Mouse (Mus musculus) cortical plate, adult 2 months (tissue): Measurements from ENCODE around the gene Cnn1.

Experiments
- CTCF ChIP-seq: fragments of 200-500 bp; IDR thresholded peaks from 2 replicates; pipeline ENCODE4 v1.5.1; 2011; ENCODE audit warnings: mild to moderate bottlenecking, control low read depth, low read length; ENCODE audit not compliant: insufficient read depth; ENCODE audit errors: extremely low read depth
- POLR2A ChIP-seq: fragments of 200-500 bp; IDR thresholded peaks from 2 replicates; pipeline ENCODE4 v1.6.1; 2011; ENCODE audit warnings: mild to moderate bottlenecking, low read length, control low read depth; ENCODE audit not compliant: insufficient read depth; ENCODE audit errors: extremely low read depth

DNA sequence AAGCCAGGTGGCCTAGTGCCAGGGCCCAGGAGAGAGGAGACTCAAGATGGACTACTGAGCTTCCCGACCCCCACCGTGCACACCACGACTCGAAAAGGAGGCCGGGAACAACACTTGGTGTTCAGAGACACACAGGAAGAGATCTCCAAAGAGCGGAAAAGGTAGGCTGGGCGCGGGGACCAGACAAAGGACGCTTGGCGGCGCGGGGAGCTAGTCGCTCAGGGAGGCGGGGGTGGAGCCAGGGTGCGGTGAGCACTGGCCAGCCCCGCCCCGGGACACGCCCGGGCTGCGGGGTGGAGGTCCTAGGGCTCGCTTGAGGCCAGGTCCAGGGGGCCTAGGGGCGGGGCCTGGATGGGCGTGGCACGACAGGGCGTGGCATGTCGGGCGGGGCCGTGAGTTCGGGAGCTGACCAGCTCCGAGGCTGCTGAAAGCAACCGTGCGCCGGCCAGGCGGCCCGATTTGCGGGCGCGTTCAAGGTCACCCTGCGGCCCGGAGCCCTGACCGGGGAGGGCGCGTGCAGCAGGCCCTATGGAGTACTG lies 48.6 kb upstream of the Cnn1 start:
- TF ChIP-seq CTCF (no peak), POLR2A (no peak)
